Mouse (Mus musculus): ENCODE results near the gene Gpatch3. TPM values are rescaled to one million over a fixed set of nuclear protein-coding genes. Genes with fewer than 3 reads are reported as not detected.
A peak's percentile ranks its signal among the peaks of the same experiment; 100 is the strongest.

Gpatch3 gene
- total RNA-seq (2021): 1 to 10 TPM; 4.8 to 5.7 TPM
- long read RNA-seq, experiment 1, transcript Gpatch3-201 (7 exons, 2,004 nt): major isoform, 8 of 14 reads
- long read RNA-seq, experiment 1, partial matches to known transcripts: 2 of 14 reads
- long read RNA-seq, experiment 1, other reads (novel, unspliced or antisense): 4 of 14 reads
- long read RNA-seq, experiment 2, partial matches to known transcripts: 1 of 6 reads
- long read RNA-seq, experiment 2, other reads (novel, unspliced or antisense): 2 of 6 reads

DNA sequence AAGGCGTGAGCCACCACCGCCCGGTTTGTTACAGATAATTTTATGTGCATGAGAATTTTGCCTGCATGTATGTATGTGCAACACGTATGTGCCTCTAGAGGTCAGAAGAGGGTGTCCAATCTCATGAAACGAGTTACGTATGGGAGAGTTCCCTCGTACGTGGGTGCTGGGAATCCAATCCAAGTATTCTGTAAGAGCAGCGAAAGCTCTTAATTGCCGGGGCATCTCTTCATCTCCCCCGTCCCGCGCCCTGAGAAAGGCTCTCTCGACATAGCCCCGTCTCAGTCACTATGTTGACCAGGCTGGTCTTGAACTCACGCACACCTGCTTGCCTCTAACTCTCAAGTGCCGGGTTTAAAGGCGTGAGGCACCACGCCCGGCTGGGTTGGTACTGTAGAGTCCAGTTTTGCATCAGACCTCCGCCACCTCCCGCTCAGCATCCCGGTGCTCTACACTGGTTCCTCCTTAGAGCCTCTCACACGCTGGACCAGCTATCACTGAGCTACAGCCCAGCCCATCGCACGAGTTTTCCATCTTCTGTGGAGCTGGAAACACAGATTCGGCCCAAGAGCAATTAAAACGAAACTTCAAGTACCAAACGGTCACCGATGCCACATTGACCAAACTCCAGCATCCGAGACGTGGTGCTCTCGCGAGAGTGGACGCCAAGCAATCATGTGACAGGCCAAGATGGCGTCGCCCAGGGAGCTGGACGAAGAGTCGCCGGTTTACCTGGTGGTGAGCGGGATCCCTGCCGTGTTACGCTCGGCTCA, at the start of gene Gpatch3:
TSS of gene Gpatch3 (plus strand) at position 676 of the 773 bp plus-strand sequence.
- peak; percentile 93 to 94 for DNase-seq

DNA sequence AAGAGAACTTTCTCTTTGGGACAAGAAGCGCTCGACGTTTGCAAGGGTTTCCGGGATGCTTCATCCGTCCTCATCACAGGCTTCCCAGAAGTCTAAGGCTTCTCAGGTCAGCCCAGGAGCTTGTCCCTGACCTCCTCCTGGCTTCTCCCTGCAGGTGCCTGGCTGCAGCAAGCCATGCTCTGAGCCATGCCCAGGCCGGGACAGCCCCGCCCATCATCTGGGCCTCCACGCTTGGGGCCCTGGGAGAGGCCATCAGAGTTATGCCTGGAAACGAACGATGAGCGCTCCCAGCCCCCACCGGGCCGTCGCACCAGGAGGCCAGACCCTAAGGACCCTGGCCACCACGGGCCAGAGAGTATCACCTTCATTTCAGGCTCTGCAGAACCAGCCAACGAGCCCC, 46.8 kb upstream of the Gpatch3 start:
- DNase-seq: no peak

DNA sequence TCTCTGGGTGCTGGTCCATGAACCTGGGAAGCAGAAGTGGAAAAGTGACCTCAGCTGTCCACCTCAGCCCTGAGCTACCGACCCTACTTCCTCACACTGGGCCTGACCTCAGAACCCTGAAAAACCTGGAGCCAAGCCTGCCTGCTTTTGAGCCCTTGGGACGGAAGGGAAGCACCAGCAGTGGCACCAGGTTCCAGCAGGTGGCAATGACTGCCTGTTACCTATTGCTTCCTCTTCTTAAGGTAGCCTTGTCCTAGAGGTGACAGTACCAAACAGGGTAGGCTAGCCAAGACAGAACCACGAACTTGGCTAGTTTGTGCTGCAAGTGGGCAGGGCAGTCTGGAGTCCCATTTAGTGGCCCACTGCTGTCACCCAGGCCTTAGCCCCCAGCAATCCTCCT, 41.8 kb upstream of the Gpatch3 start:
- DNase-seq: no peak

DNA sequence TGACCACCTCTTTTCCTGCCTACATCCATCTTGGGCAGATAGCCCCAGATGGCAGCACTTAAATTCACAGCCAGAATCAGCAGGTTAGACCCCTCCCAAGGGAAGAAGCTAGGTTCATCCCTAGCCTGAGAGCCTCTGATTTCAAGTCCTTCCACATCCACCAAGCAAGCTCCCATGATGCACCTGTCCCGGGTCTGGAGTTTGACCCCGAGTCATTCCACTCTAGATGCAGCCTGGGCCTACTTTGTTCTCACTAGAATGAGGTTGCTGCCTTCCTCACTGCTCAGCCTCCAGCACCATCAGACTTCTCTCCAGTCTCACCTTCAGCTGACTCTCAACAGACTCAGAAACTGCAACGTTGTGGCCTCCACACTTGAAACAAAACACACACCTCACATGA, 38.5 kb upstream of the Gpatch3 start:
- no peak for DNase-seq

DNA sequence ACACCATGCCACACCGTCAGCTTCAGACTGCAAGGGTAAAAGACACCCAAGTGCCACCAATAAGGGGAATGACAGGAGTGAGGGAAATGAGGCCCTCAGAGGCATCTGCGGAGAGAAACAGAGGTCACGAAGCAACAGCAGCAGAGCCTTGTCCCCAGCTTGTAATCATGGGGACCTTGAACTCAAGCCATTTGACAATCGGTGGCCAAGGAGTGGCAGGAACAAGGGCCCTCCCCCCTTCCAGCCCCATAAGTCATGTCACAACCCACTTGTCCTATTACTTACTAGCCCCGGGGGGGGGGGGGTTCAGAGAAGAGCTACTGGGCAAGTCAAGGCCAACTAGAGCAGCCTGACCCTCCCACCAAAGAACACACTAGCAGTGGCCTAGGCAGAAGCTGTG, 37.9 kb upstream of the Gpatch3 start:
- peak; percentile 78 to 82 for DNase-seq

DNA sequence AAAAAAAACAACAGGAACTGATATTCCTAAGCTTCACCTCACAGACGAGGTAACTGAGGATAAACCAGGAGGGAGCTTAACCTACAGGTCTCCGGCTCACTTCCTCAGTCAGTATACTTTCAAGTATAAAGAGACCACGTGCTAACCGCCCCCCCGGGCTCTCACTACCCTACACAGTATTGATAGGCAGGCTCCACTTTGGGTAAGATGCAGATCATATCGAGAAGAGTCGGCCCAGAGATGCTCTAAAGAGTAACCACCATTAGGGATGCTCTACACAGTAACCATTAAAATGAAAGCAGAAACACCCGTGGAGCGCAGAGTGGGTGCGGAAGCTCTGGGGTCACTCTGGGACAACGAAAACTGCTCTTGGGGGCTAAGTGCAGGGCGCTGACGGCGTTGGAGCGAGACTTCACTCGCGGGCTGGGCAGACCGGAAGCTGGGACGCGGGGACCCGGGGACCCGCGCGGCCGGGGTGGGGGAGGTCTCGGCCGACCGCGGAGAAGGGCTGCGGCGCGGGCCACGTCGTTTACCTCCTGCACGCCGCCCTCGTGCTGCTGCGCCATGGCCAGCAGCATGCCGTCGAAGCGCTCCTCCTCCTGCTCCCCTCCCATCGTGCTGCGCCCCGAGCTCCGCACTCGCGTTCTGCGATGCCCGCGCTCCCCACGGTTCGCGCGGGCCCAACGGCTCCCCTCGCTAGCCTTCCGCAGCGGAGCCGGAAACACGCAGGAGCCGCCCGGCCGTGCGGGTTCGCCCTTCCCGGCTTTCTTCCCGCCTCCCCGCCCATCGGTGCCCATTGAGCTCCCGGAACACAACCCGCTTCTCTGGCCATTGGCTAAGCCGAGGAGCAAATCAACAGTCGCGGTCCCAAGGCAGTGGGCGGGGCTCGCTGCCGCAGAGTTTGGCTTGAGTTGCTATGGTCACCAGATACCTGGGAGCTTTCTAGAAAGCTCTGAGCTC, 29.0 kb upstream of the Gpatch3 start, which contains the start of gene Nudc:
TSS of gene Nudc (minus strand) at position 725 of the 960 bp plus-strand sequence.
- peak; percentile 98 for DNase-seq

DNA sequence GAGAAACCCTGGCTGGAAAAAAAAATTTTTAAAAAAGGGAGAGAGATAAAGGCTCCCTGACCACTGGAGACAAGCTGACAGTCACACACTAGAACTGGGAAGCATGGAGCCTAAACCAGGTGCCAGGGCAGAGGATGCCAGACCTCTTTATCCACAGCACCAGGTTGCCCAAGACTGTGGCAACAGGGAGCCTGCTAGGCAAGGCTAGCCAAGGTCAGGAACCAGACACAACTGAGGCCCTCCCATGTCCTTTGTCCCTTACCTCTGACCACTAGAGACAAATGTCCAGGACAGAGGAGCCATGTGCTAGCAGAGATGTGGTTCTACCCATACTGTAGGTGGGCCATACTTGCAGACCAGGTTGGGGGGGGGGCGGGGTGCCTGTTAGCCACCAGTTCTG, 22.5 kb upstream of the Gpatch3 start:
- DNase-seq: no peak

DNA sequence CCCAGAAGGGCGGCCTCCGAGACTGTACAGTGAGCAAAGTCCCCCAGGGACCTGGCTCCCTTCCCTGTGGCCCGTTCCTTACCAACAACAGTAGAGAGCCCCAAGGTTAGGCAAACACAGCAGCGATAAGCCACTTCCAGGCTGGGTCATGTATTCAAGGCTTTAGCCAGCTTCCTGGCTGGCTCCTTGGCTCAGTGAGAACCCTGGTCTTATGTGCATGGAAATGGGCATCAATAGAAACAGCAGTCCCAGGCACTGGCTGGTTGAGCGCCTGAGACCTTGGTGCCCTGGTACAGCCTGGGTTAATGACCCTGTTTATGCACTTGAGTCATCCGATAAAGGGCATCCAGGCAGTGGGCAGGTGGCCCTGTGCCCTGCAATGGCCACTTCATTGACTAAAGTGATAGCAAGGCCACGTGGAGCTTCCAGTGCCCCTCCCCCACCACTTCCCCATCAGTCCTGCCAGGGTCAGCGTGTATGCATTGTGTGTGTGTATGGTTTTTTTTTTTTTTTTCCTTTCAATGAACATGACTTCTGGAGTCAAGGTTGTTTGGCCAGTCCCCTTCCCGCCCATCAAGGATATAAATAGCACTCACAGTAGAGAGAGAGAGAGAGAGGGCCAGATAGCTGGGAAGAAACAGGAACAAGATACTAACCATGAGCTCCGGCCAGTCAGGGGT, 21.6 kb upstream of the Gpatch3 start, which contains the start of gene Nr0b2:
TSS of gene Nr0b2 (plus strand) at position 609 of the 680 bp plus-strand sequence.
- DNase-seq: peak; percentile 89

DNA sequence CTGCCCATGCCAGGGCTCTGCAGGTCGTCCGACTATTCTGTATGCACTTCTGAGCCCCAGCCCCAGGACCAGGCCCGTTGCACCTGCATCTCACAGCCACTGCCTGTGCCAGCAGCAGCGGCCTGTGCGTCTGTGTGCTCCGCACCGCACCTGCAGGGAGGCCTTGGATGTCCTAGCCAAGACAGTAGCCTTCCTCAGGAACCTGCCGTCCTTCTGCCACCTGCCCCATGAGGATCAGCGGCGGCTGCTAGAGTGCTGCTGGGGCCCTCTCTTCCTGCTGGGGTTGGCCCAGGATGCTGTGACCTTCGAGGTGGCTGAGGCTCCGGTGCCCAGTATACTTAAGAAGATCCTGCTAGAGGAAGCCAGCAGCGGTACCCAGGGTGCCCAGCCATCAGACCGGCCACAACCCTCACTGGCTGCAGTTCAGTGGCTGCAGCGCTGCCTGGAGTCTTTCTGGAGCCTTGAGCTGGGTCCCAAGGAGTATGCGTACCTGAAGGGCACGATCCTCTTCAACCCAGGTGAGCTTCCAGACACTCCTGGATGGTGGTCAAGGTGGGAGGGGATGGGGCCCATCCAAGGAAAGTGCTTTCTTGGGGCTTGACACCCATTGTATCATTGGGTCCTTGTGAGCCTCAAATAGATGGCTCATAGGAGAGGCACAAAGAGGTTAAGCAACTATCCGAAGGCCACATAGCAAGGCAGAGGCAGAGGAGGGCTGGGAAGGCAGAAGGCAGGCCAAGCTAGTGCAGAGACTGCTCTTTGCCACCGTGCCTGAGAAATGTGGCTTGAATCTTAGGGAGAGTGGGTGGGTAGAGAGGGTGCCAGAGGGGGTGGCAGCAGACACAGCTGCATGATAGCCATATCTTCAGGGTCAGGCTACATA, 20.9 kb upstream of the Gpatch3 start:
- DNase-seq: peak; percentile 41 to 55

DNA sequence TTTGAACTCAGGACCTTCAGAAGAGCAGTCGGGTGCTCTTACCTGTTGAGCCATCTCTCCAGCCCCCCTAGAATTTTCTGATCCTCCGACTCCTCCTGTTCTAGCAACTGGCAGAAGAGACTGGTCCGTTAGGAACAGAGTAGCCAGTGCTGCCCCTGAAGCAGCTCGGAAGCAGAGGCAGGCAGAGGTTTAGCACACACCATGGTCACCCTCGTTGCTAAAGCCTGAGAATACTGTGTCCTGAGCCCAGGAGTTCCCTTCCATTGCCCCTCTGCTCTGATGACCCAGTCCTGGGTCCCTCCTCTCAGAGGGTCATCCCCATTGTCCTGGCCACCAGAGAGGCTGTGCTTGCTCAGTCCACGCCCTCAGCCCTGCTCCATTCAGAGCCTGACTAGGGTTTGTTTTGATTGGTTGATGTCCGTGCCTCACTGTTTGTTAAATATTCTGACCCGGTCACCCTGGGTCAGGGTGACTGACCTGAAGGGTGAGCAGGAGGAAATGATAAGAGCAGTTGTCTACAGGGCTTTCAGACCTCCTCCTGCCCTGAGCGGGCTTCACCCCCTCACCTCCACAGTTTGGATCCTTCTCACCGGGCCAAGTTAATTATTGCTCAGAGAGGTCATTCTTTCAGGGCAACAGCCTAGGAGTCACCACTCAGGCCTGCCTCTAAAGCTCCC, 17.4 kb upstream of the Gpatch3 start:
- no peak for DNase-seq

DNA sequence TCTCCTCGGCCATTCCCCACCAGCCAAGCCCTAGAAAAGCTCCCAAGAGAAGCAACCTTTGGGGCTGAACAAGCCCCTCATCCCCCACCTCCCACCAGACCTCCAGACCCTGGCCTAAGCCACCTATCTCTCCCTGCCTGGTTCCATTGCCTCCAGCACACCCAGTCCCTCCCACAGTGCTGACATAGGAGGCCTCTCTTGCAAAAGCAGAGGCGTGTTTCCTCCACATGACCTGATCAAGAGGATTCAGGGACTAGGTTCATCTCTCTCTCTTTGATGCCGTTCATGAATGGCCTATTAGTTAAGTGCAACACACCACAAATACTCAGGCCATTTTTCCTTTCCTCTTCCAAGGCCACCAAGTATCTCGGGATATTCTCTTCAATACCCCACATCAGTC, 14.7 kb upstream of the Gpatch3 start:
- DNase-seq: peak in 1 of 2 experiments; percentile 51

DNA sequence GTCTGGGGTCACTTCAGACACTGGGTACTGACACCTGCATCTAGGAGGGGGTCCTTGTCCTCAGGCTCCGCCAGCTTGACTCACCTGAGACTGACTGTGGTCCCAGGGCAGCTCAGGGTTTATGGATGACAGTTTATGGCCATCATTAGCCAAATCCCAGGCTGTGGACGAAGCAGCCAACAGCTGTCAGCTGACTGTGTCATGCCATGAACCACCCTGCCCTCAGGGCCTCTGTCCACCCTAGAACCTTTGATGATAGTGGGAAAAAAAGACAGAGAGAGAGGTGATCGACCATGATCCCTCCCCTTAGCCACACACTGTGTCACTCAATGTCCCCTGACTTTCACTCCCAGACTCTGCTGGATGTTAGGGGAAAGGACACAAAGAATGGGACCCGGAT, 12.9 kb upstream of the Gpatch3 start:
- no peak for DNase-seq

DNA sequence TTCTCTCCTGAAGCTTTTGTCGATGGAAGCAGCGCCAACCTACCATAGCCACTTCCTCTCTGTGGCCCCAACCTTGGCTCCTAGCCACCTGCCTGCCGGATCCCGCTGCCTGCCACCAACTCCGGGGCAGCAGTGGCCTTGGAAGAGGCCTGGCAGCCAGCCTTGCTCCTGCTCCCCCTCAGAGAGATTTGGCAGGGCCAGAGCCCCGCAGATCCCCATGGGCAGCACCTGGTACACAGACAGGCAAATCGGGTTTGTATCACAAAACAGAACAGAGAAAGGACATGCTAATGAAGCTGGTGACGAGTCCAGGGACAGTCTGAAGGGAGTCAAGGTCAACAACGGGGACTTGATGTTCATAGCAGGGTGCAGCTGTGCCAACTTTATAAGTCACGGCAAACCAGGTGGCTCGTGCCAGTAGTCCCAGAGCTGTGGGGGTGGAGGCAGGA, 11.4 kb upstream of the Gpatch3 start:
- peak; percentile 93 for DNase-seq

DNA sequence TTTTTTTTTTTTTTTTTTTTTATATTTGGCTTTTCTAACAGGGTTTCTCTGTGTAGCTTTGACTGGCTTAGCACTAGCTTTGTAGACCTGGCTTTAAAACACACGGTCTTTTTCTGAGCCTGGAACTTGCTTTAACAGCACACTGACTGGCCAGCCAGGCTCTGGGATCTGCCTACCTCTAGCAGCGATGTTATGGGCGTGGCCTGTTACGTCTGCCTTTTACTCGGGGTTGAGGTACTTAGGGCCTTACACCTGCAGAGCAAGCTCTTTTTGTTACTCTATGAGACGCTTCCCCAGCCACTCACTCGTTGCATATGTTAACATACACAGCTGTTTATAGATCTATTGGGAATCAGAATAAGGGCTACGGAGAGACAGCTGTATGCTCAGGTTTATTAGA, 7.3 kb upstream of the Gpatch3 start:
- no peak for DNase-seq

DNA sequence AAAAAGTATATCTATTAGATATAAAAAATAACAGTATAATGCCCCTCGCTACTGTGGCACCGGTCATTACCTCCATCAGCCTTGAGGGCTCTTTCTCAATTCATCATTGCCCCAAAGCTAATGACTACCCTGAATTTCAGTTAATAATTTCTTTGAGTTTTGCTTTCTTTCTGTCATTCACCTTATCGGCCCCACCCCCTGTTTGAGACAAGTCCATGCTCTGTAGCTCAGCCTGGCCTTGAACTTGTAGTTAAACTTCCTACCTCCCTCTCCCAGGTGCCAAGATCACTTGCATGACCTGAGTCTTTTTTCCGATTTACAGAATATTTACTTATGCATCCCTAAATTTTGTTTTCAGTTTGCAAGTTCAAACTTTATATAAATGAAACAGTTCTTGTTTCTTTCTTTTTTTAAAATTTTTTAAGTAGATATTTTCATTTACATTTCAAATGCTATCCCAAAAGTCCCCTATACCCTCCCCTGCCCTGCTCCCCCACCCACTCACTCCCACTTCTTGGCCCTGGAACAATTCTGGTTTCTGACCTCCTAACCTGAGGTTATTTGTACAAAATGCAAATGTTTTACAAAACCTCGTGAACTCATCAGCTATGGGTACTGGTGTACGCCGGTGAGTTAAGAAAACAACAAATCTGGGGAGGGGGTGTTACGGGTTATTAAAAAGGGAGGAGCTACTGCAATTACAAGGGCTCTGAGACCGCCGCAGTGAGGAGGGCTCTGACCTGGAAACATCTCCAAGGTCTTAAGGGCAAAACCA, 5.1 kb upstream of the Gpatch3 start:
- no peak for DNase-seq

DNA sequence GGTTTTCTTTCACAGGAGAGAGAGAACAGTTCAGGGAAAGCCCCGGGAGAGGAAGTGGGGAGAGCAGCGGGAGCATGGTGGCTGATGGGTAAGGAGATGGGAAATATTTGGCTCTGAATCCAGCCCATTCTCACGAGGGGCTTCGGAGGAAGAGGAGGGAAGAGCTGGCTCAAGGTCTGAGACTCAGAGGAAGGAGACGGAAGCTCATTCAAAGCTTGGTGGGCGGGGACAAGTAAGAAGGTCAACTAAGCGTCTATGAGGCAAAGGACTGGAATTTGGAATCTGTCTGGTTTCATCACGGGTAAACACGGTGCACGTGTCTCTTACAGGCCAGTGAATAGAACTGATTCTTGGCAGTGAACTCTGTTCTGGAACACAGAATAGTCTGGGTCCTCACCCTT, 4.5 kb upstream of the Gpatch3 start:
- DNase-seq: peak; percentile 69 to 71

DNA sequence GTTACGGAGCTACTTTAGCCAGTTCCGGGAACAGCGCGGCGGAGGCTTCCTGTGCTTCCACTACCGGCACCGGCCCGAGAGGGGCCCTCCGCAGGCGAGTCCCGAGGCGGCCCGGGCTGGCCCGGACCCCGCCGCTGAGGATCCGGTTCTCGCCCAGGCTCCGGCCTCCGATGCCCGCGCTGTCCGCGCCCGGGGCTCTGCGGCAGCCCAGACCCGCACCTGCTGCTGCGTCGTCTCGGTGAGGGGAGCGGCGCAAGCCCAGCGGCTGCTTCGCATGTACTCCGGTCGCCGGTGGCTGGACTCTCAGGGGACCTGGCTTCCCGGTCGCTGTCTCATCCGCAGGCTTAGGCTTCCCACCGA, 278 bp downstream of the Gpatch3 start:
- peak in 1 of 2 experiments; percentile 21 for DNase-seq

DNA sequence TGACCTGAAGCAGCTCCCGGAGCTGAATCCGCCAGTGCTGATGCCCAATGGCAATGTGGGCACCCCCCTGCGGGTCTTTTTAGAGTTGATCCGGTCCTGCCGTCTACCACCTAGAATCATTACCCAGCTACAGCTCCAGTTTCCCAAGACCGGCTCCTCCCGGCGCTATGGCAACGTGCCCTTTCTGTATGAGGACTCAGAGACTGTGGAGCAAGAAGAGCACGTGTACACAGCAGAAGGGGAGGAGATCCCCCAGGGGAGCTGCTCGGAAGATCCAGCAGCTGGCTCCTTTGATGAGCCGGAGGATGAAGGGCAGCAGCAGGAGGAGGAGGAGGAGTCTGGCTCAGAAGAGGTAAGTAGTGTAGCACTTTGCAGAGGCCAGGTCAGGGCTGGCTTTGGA, 3.4 kb downstream of the Gpatch3 start:
- no peak for DNase-seq

DNA sequence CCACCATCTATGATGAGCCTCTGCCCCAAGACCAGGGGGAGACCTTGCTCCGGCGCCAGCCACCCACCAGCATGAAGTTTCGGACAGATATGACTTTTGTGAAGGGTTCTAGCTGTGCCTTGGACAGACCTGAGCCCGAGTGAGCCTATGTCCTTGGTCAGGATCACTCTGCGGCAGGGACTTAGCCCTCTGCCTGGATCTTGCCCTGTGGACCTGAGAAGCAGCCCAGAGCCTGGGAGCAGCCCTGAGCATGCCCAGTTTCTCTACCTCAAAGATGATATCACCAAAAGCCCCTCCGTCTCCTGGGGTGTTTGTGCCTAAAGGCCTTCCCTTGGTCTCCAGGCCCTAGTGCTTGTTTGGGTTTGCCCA, 9.1 kb downstream of the Gpatch3 start:
- no peak for DNase-seq

Measured in adrenal gland, postnatal 36 days (tissue).